ENCODE assay signal across 9 mouse cellular contexts in the genomic region with DNA sequence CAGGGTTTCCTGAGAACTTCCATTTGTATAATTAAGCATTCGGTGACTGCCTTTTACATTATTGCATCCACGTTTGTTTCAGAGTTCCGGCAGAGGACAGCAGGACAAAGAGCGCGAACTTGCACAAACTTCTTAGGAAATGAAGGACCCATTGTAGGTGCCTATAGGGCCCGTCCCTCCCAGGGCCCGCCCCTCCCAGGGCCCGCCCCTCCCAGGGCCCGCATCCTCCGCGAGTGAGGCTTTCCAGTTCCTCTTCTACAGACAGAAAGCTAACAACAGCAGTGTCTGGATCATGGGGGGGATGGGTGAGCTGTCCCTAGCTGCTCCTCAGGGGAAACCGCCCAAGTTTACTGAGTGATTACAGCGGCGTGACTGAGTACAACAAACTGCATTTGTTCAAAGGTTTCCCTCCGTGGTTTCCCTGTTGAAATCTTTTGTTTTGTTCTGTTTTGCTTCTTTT. TPM values are rescaled to one million over a fixed set of nuclear protein-coding genes. Genes with fewer than 3 reads are reported as not detected.
A peak's percentile ranks its signal among the peaks of the same experiment; 100 is the strongest.
DNase-seq lines count a peak whose midpoint lies in the region; ATAC-seq and TF ChIP-seq lines count a peak whose summit lies in the region.
"Had no signal": no experiment of that assay in that cellular context is flagged by ENCODE, and none has a peak within 500 bp of the region (broad histone marks: within the 10 kb centered on the region; RNA-seq: fewer than 3 reads in every experiment).

No protein-coding gene starts in this region.

- peak overlapping the region; percentile 29 for H3K4me3 ChIP-seq in heart, embryonic 13.5 days
- H3K4me3 ChIP-seq in kidney, embryonic 16.5 days (ENCODE audit: low read length): peak overlapping the region; percentile 25; the same call in 1 of the 2 replicates
- H3K4me3 ChIP-seq in small intestine, adult 2 months (ENCODE audit: low read depth, low read length): peak overlapping the region; percentile 45
- no peak overlapping the region for H3K4me3 ChIP-seq in cerebellum, adult 2 months (replicated peaks; ENCODE audit: insufficient read depth, low read depth, low read length)

- peak; percentile 15 for DNase-seq in gastrocnemius, adult 18-20 months (ENCODE audit: low spot score)
- DNase-seq in gastrocnemius, adult 8-10 months (ENCODE audit: low spot score in 2 of 2): no peak
- peak; percentile 61 for DNase-seq in embryo, embryonic 11.5 days (ENCODE audit: low read depth, low spot score)
- peak; percentile 49 for DNase-seq in lung, postnatal 25 days (ENCODE audit: low spot score)
- DNase-seq in cerebellum, adult 2 months: no peak

- peak overlapping the region; percentile 59; the same call in 1 of the 2 replicates for H3K9ac ChIP-seq in heart, embryonic 13.5 days
- H3K9ac ChIP-seq in kidney, embryonic 16.5 days (replicated peaks; ENCODE audit: low read length): peak overlapping the region; percentile 54

- WGBS in heart, embryonic 13.5 days: 5% methylated on average over 15 of the region's 15 CpGs
- WGBS in kidney, embryonic 16.5 days: 4% methylated on average over 15 of the region's 15 CpGs
- WGBS in small intestine, adult 2 months: under 1% methylated on average over 15 of the region's 15 CpGs
- 23% methylated on average over 15 of the region's 15 CpGs for WGBS in cerebellum, adult 2 months

- TF ChIP-seq CTCF in small intestine, adult 2 months (IDR thresholded peaks at IDR 0.05; ENCODE audit: extremely low read depth, insufficient read length, insufficient replicate concordance, low read depth, low read length): no peak
- TF ChIP-seq CTCF in cerebellum, adult 2 months (IDR thresholded peaks at IDR 0.05; ENCODE audit: borderline replicate concordance, insufficient read depth, low read depth, low read length): no peak

- H3K27me3 ChIP-seq in heart, embryonic 13.5 days (replicated peaks): no peaks in the 10 kb centered on the region
- H3K27me3 ChIP-seq in kidney, embryonic 16.5 days (ENCODE audit: insufficient read depth, low read length): no peaks in the 10 kb centered on the region
- no peaks in the 10 kb centered on the region; the same call in none of the 2 replicates for H3K27me3 ChIP-seq in small intestine, adult 2 months (ENCODE audit: control insufficient read depth, insufficient read depth, low read length)
- no peaks in the 10 kb centered on the region for H3K27me3 ChIP-seq in cerebellum, adult 2 months (ENCODE audit: control insufficient read depth, insufficient read depth, low read length)
- H3K27me3 ChIP-seq: Patski had no signal

- H3K27ac ChIP-seq in heart, embryonic 13.5 days (replicated peaks): peak overlapping the region; percentile 76
- peak overlapping the region; percentile 74 for H3K27ac ChIP-seq in kidney, embryonic 16.5 days (ENCODE audit: low read length)
- H3K27ac ChIP-seq in small intestine, adult 2 months (ENCODE audit: insufficient read depth, low read depth, low read length): peak overlapping the region; percentile 68
- H3K27ac ChIP-seq in cerebellum, adult 2 months (ENCODE audit: insufficient read depth, low read length): no peak overlapping the region

- H3K4me1 ChIP-seq in heart, embryonic 13.5 days: peaks cover 16% of the 10 kb centered on the region
- peaks cover 14% of the 10 kb centered on the region for H3K4me1 ChIP-seq in kidney, embryonic 16.5 days (ENCODE audit: insufficient read depth, low read length)
- H3K4me1 ChIP-seq in small intestine, adult 2 months (ENCODE audit: control insufficient read depth, insufficient read depth, insufficient read length, low read length): peaks cover 14% of the 10 kb centered on the region; the same call in 1 of the 2 replicates
- H3K4me1 ChIP-seq in cerebellum, adult 2 months (ENCODE audit: control insufficient read depth, insufficient read depth, low read length): no peaks in the 10 kb centered on the region

- H3K36me3 ChIP-seq in heart, embryonic 13.5 days: no peaks in the 10 kb centered on the region
- H3K36me3 ChIP-seq in kidney, embryonic 16.5 days (ENCODE audit: insufficient read depth, low read length): no peaks in the 10 kb centered on the region
- no peaks in the 10 kb centered on the region for H3K36me3 ChIP-seq in small intestine, adult 2 months (ENCODE audit: control insufficient read depth, insufficient read depth, low read length)

- no peaks in the 10 kb centered on the region for H3K9me3 ChIP-seq in heart, embryonic 13.5 days
- H3K9me3 ChIP-seq in kidney, embryonic 16.5 days (ENCODE audit: low read length): no peaks in the 10 kb centered on the region

- H3K4me2 ChIP-seq in heart, embryonic 13.5 days: peak overlapping the region; percentile 63
- H3K4me2 ChIP-seq in kidney, embryonic 16.5 days (replicated peaks; ENCODE audit: low read depth, low read length): peak overlapping the region; percentile 48

- peak; percentile 48; the same call in 1 of the 2 replicates for ATAC-seq in heart, embryonic 13.5 days (ENCODE audit: extremely low read depth, insufficient number of reproducible peaks, low FRiP score, low TSS enrichment)
- ATAC-seq in kidney, embryonic 16.5 days (ENCODE audit: low FRiP score, low TSS enrichment): peak; percentile 93
- ATAC-seq: Patski had no signal

- TF ChIP-seq POLR2A in small intestine, adult 2 months (IDR thresholded peaks at IDR 0.05; ENCODE audit: low read depth, low read length): peak; percentile 41; the same call in 1 of the 2 replicates
- no peak for TF ChIP-seq POLR2A in cerebellum, adult 2 months (IDR thresholded peaks at IDR 0.05; ENCODE audit: borderline replicate concordance, insufficient read depth, low read length)

RNA-seq across cellular contexts. Expression of gene Rcan3, which starts 5.6 kb away (rescaled TPM):
- 1 to 10 TPM; 3.0 to 4.2 TPM for total RNA-seq in gastrocnemius, adult 18-20 months (2021)
- total RNA-seq in gastrocnemius, adult 8-10 months (2022): 1 to 10 TPM; 3.1 to 4.0 (median 3.6) TPM
- 6.8 and 8.0 TPM in 2 replicates for polyA plus RNA-seq in heart, embryonic 13.5 days (2015; fragmentation: Nextera tagmentation; extraction: Ambion mirVana)
- polyA plus RNA-seq in kidney, embryonic 16.5 days (2015; fragmentation: Nextera tagmentation; extraction: Ambion mirVana): 15.0 and 15.3 TPM in 2 replicates
- 5.5 and 6.3 TPM in 2 replicates for polyA plus RNA-seq in small intestine, adult 2 months (2012; rRNA removed)
- polyA plus RNA-seq in cerebellum, adult 2 months (2012; rRNA removed): 74.3 and 80.4 TPM in 2 replicates

RNA-seq across cellular contexts. Expression of gene Ncmap, which starts 41.2 kb away (rescaled TPM):
- total RNA-seq in gastrocnemius, adult 18-20 months (2021): 1 to 10 TPM; 1.8 to 2.3 TPM
- total RNA-seq in gastrocnemius, adult 8-10 months (2022): 1 to 10 TPM in 3 of 4 experiments, under 1 TPM in 1; 0.85 to 2.0 (median 1.5) TPM
- polyA plus RNA-seq in heart, embryonic 13.5 days (2015; fragmentation: Nextera tagmentation; extraction: Ambion mirVana): 0.55 and 0.76 TPM in 2 replicates
- polyA plus RNA-seq in kidney, embryonic 16.5 days (2015; fragmentation: Nextera tagmentation; extraction: Ambion mirVana): 2.0 and 4.3 TPM in 2 replicates
- polyA plus RNA-seq in small intestine, adult 2 months (2012; rRNA removed): 2.2 and 7.2 TPM in 2 replicates
- 4.1 and 4.7 TPM in 2 replicates for polyA plus RNA-seq in cerebellum, adult 2 months (2012; rRNA removed)
- polyA plus RNA-seq: Patski had no signal

RNA-seq across cellular contexts. Expression of gene Stpg1, which starts 55.4 kb away (rescaled TPM):
- under 1 TPM in 1 of 2 experiments, not detected in 1; 0.24 TPM for total RNA-seq in gastrocnemius, adult 18-20 months (2021)
- not detected for total RNA-seq in gastrocnemius, adult 8-10 months (2022)
- 0.11 and 0.32 TPM in 2 replicates for polyA plus RNA-seq in heart, embryonic 13.5 days (2015; fragmentation: Nextera tagmentation; extraction: Ambion mirVana)
- polyA plus RNA-seq in kidney, embryonic 16.5 days (2015; fragmentation: Nextera tagmentation; extraction: Ambion mirVana): 0.84 and 1.1 TPM in 2 replicates
- 0.06 and 0.29 TPM in 2 replicates for polyA plus RNA-seq in small intestine, adult 2 months (2012; rRNA removed)
- polyA plus RNA-seq in cerebellum, adult 2 months (2012; rRNA removed): 0.72 and 0.76 TPM in 2 replicates
- polyA plus RNA-seq: Patski had no signal

RNA-seq across cellular contexts. Expression of gene Nipal3, which starts 55.6 kb away (rescaled TPM):
- 10 to 100 TPM; 14.2 to 17.2 TPM for total RNA-seq in gastrocnemius, adult 18-20 months (2021)
- total RNA-seq in gastrocnemius, adult 8-10 months (2022): 10 to 100 TPM; 15.2 to 22.0 (median 17.5) TPM
- 3.0 and 3.2 TPM in 2 replicates for polyA plus RNA-seq in heart, embryonic 13.5 days (2015; fragmentation: Nextera tagmentation; extraction: Ambion mirVana)
- polyA plus RNA-seq in kidney, embryonic 16.5 days (2015; fragmentation: Nextera tagmentation; extraction: Ambion mirVana): 4.3 and 7.1 TPM in 2 replicates
- 16.4 and 32.7 TPM in 2 replicates for polyA plus RNA-seq in small intestine, adult 2 months (2012; rRNA removed)
- 57.5 and 60.9 TPM in 2 replicates for polyA plus RNA-seq in cerebellum, adult 2 months (2012; rRNA removed)

Comparison
In these comparisons a context has a peak if more than half of its experiments do, and no peak if none do; other contexts are left out.
1. DNase-seq: peak in gastrocnemius, adult 18-20 months (single experiment), embryo, embryonic 11.5 days (single experiment) and lung, postnatal 25 days (single experiment); none in gastrocnemius, adult 8-10 months (0 of 2) and cerebellum, adult 2 months (0 of 2).